Mouse (Mus musculus) lung, embryonic 16.5 days (tissue): ENCODE measurements around the gene Cfap298. TPM values are rescaled to one million over a fixed set of nuclear protein-coding genes. Genes with fewer than 3 reads are reported as not detected.

Source experiments
- ATAC-seq: fragments of 200-750 bp; cut with Nextera tagmentation; 2 replicates; pipeline ENCODE4 v1.8.0; 2017; ENCODE audit warnings: low read depth, mild to moderate bottlenecking, moderate library complexity
- H3K27ac ChIP-seq: fragments of 300-500 bp; sonication (generic); 2 replicates; pipeline ENCODE4 v1.5.1; 2014; ENCODE audit warnings: mild to moderate bottlenecking, control low read depth, low read length
- H3K27me3 ChIP-seq: fragments of 300-500 bp; sonication (generic); 2 replicates; pipeline ENCODE4 v1.6.1; 2014; ENCODE audit warnings: low read depth, low read length, mixed read lengths; ENCODE audit not compliant: control insufficient read depth, insufficient read depth
- H3K36me3 ChIP-seq: fragments of 300-500 bp; sonication (generic); 2 replicates; pipeline ENCODE4 v1.6.1; 2014; ENCODE audit warnings: low read length; ENCODE audit not compliant: control insufficient read depth, insufficient read depth
- H3K4me1 ChIP-seq: fragments of 300-500 bp; sonication (generic); replicated peaks from 2 replicates; pipeline ENCODE4 v1.6.1; 2014; ENCODE audit warnings: low read length, mixed read lengths; ENCODE audit not compliant: control insufficient read depth, insufficient read depth
- H3K4me2 ChIP-seq: fragments of 300-500 bp; sonication (generic); 2 replicates; pipeline ENCODE4 v1.6.1; 2014; ENCODE audit warnings: low read depth, low read length, control low read depth
- H3K4me3 ChIP-seq: fragments of 300-500 bp; sonication (generic); 2 replicates; pipeline ENCODE4 v1.5.1; 2014; ENCODE audit warnings: mild to moderate bottlenecking, low read length, control low read depth
- H3K9ac ChIP-seq: fragments of 300-500 bp; sonication (generic); 2 replicates; pipeline ENCODE4 v1.6.1; 2014; ENCODE audit warnings: low read length, control low read depth
- H3K9me3 ChIP-seq: fragments of 300-500 bp; sonication (generic); 2 replicates; pipeline ENCODE4 v1.6.1; 2016; ENCODE audit warnings: low read length; ENCODE audit not compliant: control insufficient read depth
- WGBS: fragments of 180-500 bp; shearing (Covaris S2); extraction: QIAGEN DNeasy Blood & Tissue Kit; methylation state at CpG from one replicate; pipeline ENCODE4 v1.1.7; 2014; 5-methylcytosine and 5-hydroxymethylcytosine counted together
- polyA plus RNA-seq: library from polyadenylated mRNA; unstranded; fragments of >200 nt; fragmentation: Nextera tagmentation; extraction: Ambion mirVana; gene quantifications from 2 replicates; pipeline ENCODE4 v1.2.1, GENCODE M21; 2015

Cfap298 gene
- polyA plus RNA-seq, 1 experiment from 2014 or later, result 57.2 TPM

DNA sequence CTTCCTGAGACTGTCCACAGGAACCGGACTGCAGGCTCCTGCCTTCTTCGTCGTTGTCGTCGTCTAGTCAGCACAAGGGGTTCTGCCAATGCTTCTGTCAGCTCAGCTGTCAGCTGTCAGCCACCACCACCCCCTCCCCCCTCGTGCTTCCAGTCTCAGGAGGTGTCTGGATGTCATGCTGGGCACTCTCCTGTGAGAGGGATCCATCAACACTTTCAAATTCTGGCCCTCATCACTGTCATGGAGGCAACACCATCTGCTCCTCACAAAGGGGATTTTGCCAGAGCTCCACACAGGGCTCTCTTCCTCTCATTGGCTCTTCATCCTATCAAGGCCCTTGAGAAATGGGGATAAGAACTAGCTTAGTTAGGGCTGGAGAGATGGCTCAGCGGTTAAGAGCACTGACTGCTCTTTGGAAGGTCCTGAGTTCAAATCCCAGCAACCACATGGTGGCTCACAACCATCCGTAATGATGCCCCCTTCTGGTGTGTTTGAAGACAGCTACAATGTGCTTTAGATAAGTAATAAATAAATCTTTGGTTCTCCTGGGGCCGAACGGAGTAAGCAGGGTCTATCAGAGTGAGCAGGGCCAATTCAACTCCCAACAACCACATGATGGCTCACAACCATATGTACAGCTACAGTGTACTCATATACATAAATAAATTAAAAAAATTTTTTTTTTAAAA, 13.3 kb downstream of the Cfap298 start:
- 31% methylated on average over 10 of the region's 10 CpGs for WGBS
- peak; percentile 85 for ATAC-seq

DNA sequence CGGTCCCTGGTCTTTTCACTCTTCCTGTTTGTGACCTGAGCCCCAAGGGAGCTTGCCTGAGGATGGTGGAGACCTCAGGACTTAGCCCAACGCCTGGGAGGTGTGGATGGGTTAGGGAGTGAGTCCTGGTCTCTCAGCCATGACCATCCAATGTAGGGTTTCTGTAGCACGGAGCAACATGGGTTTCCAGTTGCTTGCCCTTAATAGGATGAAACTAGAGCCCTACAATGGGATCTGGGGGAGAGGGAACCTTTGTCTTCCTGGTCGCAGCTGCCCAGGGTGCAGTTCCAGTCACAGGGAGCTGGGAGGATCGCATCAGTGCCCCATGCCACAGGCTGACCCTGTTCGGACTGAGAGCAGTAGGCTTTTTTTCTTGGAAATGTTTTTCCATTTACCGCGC, 17.8 kb downstream of the Cfap298 start:
- Histone ChIP-seq H3K9ac (no peak overlapping the region), H3K27me3 (no peaks in the 10 kb centered on the region), H3K9me3 (no peaks in the 10 kb centered on the region), H3K4me2 (no peak overlapping the region), H3K27ac (no peak overlapping the region), H3K4me1 (no peaks in the 10 kb centered on the region), H3K36me3 (no peaks in the 10 kb centered on the region), H3K4me3 (no peak overlapping the region)
- WGBS, result 72% methylated on average over 8 of the region's 8 CpGs
- no peak for ATAC-seq

More for the DNA sequence above, 13.3 kb downstream of the Cfap298 start:
- Histone ChIP-seq H3K27me3 (no peaks in the 10 kb centered on the region), H3K9me3 (no peaks in the 10 kb centered on the region), H3K36me3 (no peaks in the 10 kb centered on the region; the same call in 1 of the 2 replicates), H3K27ac (no peak overlapping the region), H3K9ac (no peak overlapping the region), H3K4me2 (no peak overlapping the region), H3K4me3 (no peak overlapping the region), H3K4me1 (no peaks in the 10 kb centered on the region)

GRCm38 (mm10) chr16:90916040-90916481, 18.9 kb downstream of the Cfap298 start:
- Histone ChIP-seq H3K27me3 (no peaks in the 10 kb centered on the region), H3K36me3 (no peaks in the 10 kb centered on the region), H3K4me1 (no peaks in the 10 kb centered on the region), H3K9ac (no peak overlapping the region), H3K9me3 (no peaks in the 10 kb centered on the region), H3K4me2 (no peak overlapping the region), H3K4me3 (no peak overlapping the region), H3K27ac (no peak overlapping the region)
- WGBS, result 27% methylated on average over 12 of the region's 12 CpGs
- ATAC-seq, result peak; percentile 67

DNA sequence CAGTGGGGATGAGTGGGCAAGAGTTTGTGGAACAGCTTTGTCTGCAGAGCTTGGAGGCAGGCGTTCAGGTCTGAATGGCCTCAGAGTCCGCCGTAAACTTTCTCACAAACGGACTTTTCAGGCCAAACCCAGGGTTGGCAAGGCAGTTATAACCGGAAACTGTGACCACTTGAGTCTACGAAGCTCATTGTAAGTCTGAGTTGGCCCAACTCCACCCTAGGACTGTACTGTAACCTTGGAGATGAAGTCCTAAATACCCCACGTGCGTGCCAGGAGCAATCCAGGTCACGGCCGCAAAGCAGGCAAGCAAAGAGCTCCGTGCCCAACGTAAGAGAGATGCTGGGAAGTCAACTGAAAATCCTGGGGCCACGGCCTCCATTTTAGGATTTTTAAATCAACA, 23.1 kb downstream of the Cfap298 start:
- WGBS, result 90% methylated on average over 13 of the region's 13 CpGs
- no peak overlapping the region for H3K27ac ChIP-seq
- H3K36me3 ChIP-seq, result no peaks in the 10 kb centered on the region
- H3K4me3 ChIP-seq, result no peak overlapping the region
- no peaks in the 10 kb centered on the region for H3K9me3 ChIP-seq
- H3K4me1 ChIP-seq, result no peaks in the 10 kb centered on the region
- ATAC-seq, result no peak
- H3K9ac ChIP-seq, result no peak overlapping the region
- H3K4me2 ChIP-seq, result no peak overlapping the region
- H3K27me3 ChIP-seq, result no peaks in the 10 kb centered on the region

DNA sequence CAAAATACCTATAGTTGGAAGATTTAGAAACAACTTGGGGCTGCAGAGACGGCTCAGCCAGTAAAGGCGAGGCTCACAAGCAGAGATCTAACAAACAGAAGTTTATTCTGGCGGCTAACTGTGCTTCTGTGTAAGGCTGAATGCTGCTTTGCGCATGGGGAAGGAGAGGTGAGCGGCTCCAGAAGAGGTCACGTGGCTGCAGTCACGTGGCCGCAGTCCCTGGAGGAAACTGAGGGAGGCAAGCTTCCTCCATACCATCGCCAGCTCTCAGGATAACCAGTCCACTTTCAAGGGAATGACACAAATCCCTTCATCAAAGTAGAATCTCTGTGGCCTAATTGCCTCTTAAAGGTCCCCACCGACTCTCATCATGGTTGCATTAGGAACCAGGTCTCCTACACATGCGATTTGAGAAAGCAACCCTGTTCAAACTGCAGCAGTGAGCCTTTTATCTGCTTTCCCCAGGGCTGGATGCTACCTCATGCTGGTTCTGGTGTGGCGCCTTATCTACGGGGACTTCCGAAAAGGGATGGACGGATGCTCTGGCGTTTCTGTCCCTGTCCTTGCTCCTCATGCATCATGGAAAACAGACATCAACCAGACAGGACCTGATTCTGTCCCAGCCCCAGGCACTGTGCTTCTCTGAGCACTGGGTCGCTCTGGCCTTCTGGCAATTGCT, 23.9 kb downstream of the Cfap298 start:
- no peaks in the 10 kb centered on the region for H3K4me1 ChIP-seq
- 77% methylated on average over 17 of the region's 17 CpGs for WGBS
- no peak overlapping the region for H3K27ac ChIP-seq
- H3K9ac ChIP-seq, result no peak overlapping the region
- H3K9me3 ChIP-seq, result no peaks in the 10 kb centered on the region
- no peak overlapping the region for H3K4me2 ChIP-seq
- H3K27me3 ChIP-seq, result no peaks in the 10 kb centered on the region
- no peak overlapping the region for H3K4me3 ChIP-seq
- no peaks in the 10 kb centered on the region for H3K36me3 ChIP-seq
- ATAC-seq, result no peak

GRCm38 (mm10) chr16:90907250-90907649, 27.7 kb downstream of the Cfap298 start:
- no peak overlapping the region for H3K4me3 ChIP-seq
- no peak overlapping the region for H3K4me2 ChIP-seq
- H3K9me3 ChIP-seq, result no peaks in the 10 kb centered on the region
- no peaks in the 10 kb centered on the region for H3K36me3 ChIP-seq
- no peak for ATAC-seq
- H3K9ac ChIP-seq, result no peak overlapping the region
- H3K4me1 ChIP-seq, result no peaks in the 10 kb centered on the region
- no peaks in the 10 kb centered on the region for H3K27me3 ChIP-seq
- no peak overlapping the region for H3K27ac ChIP-seq
- 57% methylated on average over 7 of the region's 7 CpGs for WGBS

- ATAC-seq, result no peak
- Histone ChIP-seq H3K4me2 (no peak overlapping the region), H3K27me3 (no peaks in the 10 kb centered on the region), H3K4me3 (no peak overlapping the region), H3K27ac (no peak overlapping the region), H3K4me1 (no peaks in the 10 kb centered on the region), H3K9ac (no peak overlapping the region), H3K9me3 (no peaks in the 10 kb centered on the region), H3K36me3 (no peaks in the 10 kb centered on the region)
- WGBS, result 43% methylated on average over 5 of the region's 5 CpGs
Measured at GRCm38 (mm10) chr16:90903300-90903699, 31.6 kb downstream of the Cfap298 start.

DNA sequence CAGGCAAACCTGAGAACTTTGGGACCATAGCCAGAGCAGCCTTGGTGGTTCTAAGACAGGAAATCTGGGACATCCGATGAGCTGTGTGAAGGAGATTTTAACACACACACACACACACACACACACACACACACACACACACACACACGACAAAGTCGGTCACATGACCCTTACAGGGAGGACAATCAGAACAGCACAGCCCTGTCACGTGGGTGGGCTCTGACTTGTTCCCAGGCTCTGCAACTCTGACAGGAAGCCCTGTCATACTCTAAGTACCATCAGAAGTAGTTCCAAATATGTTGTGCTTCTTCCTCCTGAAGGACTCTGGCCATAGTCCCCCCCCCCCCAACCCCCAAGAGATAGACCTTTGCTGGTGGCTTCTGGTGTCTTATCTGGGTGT, 33.5 kb downstream of the Cfap298 start:
- no peak overlapping the region for H3K27ac ChIP-seq
- H3K9ac ChIP-seq, result no peak overlapping the region
- WGBS, result 38% methylated on average over 4 of the region's 4 CpGs
- H3K9me3 ChIP-seq, result no peaks in the 10 kb centered on the region
- no peak overlapping the region for H3K4me3 ChIP-seq
- ATAC-seq, result peak; percentile 49; the same call in 1 of the 2 replicates
- H3K4me1 ChIP-seq, result no peaks in the 10 kb centered on the region
- H3K36me3 ChIP-seq, result no peaks in the 10 kb centered on the region
- H3K4me2 ChIP-seq, result no peak overlapping the region
- H3K27me3 ChIP-seq, result no peaks in the 10 kb centered on the region

GRCm38 (mm10) chr16:90899498-90899897, 35.4 kb downstream of the Cfap298 start:
- Histone ChIP-seq H3K9ac (no peak overlapping the region), H3K4me2 (no peak overlapping the region), H3K27ac (no peak overlapping the region), H3K4me3 (no peak overlapping the region), H3K9me3 (no peaks in the 10 kb centered on the region), H3K4me1 (no peaks in the 10 kb centered on the region), H3K27me3 (no peaks in the 10 kb centered on the region), H3K36me3 (no peaks in the 10 kb centered on the region)
- no peak for ATAC-seq
- WGBS, result 20% methylated on average over 12 of the region's 12 CpGs
